Mouse (Mus musculus): ENCODE measurements at regions not wholly inside any gene's neighbourhood (a gene's known extent, or its start where the extent isn't known, plus 50 kb on each side); places are given as distances from the start of the nearest gene placed in this dataset.
A peak's percentile ranks its signal among the peaks of the same experiment; 100 is the strongest.

DNA sequence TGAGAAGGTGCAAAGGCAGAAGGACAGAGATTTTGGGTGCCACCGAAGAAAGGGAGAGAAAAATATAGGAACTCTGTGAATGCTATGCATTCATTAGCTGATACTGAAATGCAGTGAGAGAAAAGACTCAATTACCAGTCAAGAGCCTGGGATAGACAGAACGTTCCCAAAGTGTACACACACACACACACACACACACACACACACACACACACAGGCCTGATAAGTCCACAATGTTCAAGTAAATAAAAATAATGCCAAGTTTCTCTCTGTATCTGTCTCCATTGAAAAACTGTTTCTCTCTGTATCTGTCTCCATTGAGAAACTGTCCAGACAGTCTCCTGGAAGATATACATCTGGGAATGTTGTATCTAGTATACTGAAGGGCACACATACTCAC lies 124.1 kb downstream of the Hlx start:
- intact Hi-C loops (cut with DNase I): no loop called here
- DNase-seq: no peak

GRCm38 (mm10) chr1:184606541-184606940 lies 125.9 kb downstream of the Hlx start:
- no peak for DNase-seq
- intact Hi-C loops (cut with DNase I): no loop called here

DNA sequence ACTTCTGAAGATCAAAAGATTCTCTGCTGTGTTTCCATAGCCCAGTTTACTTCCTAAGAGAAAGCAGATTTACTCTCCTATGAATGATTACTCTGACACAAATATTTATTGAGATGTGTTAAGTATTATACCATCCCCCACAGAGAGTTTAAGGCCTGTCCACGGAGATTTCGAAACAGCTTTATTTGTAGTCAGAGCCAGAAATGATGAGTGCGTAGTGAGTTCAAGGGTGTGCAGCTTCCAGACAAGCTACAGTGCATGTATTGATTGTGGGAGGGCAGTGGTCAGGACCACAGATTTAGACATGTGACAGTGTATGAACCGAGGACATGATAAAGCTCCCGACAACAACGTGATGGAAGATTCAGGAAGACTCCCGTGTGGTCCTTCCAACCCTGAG lies 126.8 kb downstream of the Hlx start:
- no peak for DNase-seq
- intact Hi-C loops (cut with DNase I): no loop called here

DNA sequence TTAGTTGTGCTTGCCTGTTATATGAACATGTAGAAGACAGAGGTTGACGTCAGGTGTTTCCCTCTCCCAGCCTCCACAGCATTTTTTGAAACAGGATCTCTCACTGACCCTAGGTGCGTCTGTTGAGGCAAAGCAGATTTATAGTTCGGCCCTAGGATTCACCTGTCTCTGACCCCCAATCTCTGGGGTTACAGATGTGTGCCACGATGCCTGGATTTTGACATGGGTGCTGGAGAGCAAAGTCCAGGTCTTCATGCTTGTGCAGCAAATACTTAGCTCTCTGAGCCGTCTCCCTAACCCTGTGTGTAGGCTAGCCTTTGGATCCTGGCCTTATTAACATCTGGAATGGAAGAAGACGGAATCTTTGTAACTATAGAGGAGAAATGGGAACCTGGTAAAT lies 129.3 kb downstream of the Hlx start:
- intact Hi-C loops (cut with DNase I): no loop called here

DNA sequence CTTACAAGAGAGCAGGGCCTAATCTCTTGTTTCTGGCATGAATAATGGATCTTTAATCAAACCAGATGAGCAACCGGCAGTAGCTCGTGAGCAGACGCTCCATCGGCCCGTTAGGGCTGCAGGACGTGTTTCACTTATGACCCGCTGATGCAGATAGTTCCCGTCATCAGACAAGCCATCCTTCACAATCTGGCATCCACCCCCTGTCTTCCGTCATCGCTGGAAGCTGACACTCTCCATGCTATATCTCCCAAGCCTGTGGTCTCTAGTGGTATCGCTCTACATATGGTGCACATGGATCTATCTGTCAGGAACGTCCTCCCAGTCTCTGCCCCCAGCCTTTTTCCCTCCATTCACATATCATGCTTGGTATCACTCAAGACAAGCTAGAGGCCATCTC lies 137.0 kb downstream of the Hlx start:
- intact Hi-C loops (cut with DNase I): no loop called here
- DNase-seq: no peak

More for the DNA sequence above, 129.3 kb downstream of the Hlx start:
- no peak for DNase-seq

DNA sequence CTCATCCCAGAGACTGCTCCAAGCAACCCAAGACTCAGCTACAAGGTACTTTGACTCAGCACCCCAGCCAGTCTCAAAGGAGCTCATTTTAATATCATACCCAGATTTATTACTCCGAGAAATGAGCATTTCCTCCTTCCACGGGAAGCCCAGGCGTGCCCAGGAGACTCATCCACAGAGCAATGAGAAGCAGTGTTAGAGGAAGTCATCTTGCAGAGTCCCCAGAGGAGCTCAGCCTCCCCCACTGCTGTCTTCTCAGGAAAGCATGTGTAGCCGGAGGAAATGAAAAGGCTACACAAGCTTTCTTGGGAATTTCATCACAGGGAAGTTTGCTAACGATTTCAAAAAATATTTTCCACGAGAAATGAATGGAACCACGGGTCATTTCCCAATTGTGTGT lies 141.8 kb downstream of the Hlx start:
- peak in 1 of 2 experiments; percentile 11 for DNase-seq
- intact Hi-C loops (cut with DNase I): loop anchor here (5.0 kb wide), 1 partner anchor 123 kb away; no protein-coding TSS in a partner anchor

GRCm38 (mm10) chr1:184589277-184589676 lies 143.1 kb downstream of the Hlx start:
- DNase-seq: no peak
- intact Hi-C loops (cut with DNase I): loop anchor here (5.0 kb wide), 1 partner anchor 312 kb away; no protein-coding TSS in a partner anchor

DNA sequence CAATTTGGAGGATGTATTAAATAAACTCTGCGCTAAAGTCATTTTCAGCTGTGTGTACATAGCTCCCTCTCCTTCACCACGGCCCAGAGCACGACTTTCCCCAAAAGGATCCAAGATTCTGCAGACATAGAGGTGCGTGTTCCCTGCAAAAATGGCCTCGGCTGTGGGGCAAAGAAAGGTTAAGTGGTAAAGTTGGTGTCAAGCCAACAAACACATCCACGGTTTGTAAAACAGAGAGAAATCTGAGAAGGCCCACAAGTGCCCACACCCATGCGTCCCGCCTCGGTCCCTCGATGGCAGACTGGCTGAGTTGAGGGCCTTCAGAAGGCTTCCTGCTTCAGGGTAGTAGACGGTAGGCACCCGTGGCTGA lies 147.9 kb downstream of the Hlx start:
- intact Hi-C loops (cut with DNase I): no loop called here
- DNase-seq: no peak

GRCm38 (mm10) chr1:184583751-184584504 lies 148.5 kb downstream of the Hlx start:
- intact Hi-C loops (cut with DNase I): no loop called here
- no peak for DNase-seq

DNA sequence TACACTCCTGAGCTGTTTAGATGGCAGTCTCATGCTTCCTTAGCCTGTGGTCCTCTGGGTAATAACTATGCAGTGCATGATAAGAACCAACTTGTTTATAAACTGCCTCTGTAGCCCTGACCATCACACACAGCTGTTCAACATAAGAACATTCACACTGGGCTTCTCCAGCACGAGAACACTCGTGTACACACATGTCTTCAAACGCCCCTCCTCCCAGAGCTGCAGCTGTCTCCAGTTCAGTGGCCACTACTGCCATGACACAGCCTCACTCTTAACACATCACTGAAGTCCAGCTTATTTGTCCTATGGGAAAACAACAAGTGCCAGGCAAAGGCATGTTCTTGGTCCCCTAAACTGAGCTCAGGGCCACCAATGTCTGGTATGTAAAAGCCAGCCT lies 152.9 kb downstream of the Hlx start:
- intact Hi-C loops (cut with DNase I): no loop called here
- no peak for DNase-seq

GRCm38 (mm10) chr1:184576527-184576926 lies 155.9 kb downstream of the Hlx start:
- intact Hi-C loops (cut with DNase I): no loop called here

GRCm38 (mm10) chr1:184573325-184573724 lies 159.1 kb downstream of the Hlx start:
- intact Hi-C loops (cut with DNase I): no loop called here
- DNase-seq: no peak

More at GRCm38 (mm10) chr1:184576527-184576926, 155.9 kb downstream of the Hlx start:
- DNase-seq: no peak

GRCm38 (mm10) chr1:184570681-184571080 lies 161.7 kb downstream of the Hlx start:
- intact Hi-C loops (cut with DNase I): no loop called here
- no peak for DNase-seq

- intact Hi-C loops (cut with DNase I): no loop called here
Measured at GRCm38 (mm10) chr1:184562926-184563325, 169.5 kb downstream of the Hlx start.

GRCm38 (mm10) chr1:184562239-184562638 lies 170.2 kb downstream of the Hlx start:
- DNase-seq: peak in 1 of 2 experiments; percentile 5
- intact Hi-C loops (cut with DNase I): no loop called here

More at GRCm38 (mm10) chr1:184562926-184563325, 169.5 kb downstream of the Hlx start:
- no peak for DNase-seq

DNA sequence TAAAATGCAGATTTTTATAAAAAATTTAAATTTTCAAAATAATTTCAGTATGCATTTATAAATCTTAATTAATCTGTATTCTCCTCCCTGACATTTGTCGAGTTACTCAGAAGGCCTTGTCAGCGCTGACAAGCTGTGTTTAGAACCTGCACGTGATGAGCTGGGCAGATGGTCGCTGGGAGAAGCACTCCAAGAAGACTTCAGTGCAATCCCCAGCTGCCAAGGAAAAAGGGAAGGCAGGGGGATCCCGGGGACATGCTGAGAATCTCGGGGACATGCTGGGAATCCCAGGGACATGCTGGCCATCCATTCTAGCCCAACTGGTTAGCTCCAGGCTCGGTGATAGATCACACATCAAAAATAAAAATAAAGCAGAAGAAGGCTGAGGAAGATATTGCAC lies 172.9 kb downstream of the Hlx start:
- DNase-seq: no peak
- intact Hi-C loops (cut with DNase I): no loop called here

GRCm38 (mm10) chr1:184553791-184554190 lies 178.6 kb downstream of the Hlx start:
- intact Hi-C loops (cut with DNase I): no loop called here
- DNase-seq: no peak

DNA sequence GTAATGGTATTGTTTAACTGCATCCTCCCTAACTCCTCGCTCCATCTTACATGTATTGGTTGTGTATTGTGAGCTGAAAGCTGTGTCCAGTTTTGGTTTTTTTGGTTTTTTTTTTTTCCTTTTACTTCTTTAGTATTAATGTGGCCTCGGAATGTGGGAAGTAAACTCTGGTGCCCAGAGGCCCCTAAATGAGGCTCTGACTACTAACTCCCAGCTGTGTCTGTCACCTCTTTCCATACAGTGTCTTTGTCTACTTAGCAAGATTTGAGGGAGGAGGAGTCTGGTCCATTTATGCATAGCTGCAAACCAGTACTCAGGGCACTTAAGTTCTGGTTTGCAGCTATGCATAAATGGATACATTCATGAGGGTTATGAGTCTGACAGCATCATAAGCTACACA lies 181.9 kb downstream of the Hlx start:
- no peak for DNase-seq
- intact Hi-C loops (cut with DNase I): no loop called here

DNA sequence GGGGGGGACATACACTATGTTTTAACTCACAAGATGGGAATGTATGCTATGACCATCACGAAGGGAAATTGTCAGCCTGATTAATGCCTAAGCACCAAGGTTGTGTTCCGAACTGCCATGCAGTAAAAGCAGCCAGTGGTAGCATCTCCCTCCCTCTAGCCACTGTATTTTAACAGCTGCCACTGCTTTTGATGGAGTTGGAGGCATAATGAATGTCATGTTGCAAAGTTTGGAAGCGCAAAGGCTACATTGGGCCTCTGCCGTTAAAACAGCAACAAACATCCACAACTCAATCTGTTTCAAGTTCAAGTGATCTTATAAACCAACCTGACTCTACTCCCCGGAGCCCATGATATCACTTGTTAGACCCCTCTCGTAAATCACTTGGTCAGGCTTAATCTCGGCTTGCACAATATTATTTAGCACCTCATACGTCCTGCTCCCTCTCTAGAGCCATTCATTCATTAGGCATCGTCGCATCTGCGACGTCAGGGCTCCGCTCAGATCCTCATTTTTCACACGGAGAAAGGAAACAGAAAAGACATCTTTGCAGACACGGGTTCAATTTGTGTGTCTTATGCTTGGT lies 184.7 kb downstream of the Hlx start:
- no peak for DNase-seq
- intact Hi-C loops (cut with DNase I): no loop called here

DNA sequence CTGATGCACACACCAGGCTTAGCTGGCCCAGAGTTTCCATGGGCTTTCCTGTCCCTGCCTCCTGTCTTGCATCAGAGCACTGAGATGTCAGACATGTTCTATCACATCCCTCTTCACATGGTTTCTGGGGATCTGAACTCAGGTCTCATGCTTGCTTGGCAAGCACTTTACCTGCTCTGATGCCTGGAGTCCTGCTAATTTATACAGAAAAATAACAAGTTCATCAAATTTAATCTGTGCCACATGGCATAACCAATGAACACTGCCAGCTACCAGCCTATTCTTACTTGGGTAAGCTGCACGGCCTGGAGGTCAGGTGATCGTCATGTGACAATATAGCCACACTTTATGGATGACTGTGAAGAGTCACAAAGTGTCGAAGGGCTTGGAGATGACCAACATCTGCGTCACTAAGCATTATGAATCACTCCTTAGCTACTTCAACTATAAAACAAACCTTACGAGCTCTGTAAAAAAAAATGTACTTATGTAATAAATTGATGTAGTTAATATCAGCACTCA lies 186.2 kb downstream of the Hlx start:
- no peak for DNase-seq
- intact Hi-C loops (cut with DNase I): no loop called here

DNA sequence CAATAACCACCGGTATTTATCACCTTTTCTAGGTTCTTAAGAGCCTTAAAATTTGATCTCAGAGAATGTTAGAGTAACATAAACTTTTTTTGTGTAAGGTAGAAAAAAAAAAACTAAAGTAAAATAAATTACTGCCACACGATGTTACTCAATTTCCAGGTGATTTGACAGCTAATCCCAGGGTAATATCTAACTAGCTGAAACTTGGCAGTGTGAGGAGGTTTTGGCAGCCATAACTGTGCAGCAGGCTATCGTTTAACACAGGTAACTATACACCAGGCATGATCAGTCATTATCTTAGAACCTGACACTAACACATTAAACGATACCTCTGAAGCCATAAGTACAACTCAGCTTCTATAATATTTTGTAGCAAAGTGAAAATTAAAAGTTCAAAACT lies 187.3 kb downstream of the Hlx start:
- DNase-seq: no peak
- intact Hi-C loops (cut with DNase I): no loop called here

Data from heart, postnatal 36 days (tissue).